Mouse (Mus musculus) induced T-regulatory cell, adult 2 months (primary cell): ENCODE measurements around the gene Mical1.
A peak's percentile ranks its signal among the peaks of the same experiment; 100 is the strongest.

Experiments
- DNase-seq: peaks from one replicate; pipeline ENCODE4 v3.0.0-alpha.2; 2012; ENCODE audit warnings: low read depth

Gene Mical1

DNA sequence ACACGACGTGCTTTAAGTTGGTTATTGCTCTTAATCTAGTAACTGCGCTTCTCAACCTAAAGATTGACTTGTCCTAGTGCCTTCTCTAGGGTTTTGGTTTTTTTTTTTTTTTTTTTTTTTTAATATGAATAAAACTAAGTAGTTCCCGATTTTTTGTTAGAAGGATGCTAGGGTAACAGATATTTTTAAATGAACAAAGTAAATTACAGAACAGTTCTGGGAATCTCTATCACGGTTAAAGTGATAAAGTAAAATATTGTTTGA, 44.2 kb downstream of the Mical1 start:
- no peak for DNase-seq

DNA sequence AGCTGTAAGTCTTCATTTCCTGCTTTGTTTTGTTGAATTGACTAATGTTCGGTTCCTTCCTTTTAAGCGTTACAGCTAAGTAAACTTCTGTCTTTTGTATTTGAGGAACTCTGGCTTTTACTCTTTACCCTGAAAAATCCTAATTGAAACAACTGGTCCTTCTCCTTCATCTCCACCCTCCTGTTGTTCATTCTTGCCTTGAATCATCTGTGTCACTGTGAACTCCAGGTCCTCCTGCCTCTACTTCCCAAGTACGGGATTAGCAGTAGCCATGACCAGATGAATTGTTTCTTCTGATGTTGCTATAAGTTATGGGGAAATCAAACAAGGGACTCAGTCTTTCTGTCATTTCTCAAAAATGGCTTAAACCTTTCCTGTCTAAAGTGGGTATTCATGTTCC, 47.3 kb downstream of the Mical1 start:
- no peak for DNase-seq

DNA sequence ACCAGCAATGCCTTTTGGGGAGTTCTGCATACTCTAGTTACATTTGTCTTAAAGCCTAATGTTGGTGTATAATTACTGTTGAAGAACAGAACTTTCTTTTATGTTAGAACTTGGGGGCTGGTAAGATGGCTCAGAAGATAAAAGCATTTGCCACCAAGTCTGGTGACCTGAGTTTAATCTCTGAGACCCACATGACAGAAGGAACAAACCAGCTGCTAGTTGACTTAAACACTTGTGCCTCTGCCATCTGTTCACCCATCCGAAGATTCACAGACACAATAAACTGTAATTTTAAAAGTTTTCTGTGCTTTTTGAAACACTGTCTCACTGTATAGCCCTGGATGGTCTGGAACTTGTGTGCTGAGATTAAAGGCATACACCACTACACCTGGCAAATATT, 49.6 kb downstream of the Mical1 start:
- no peak for DNase-seq

DNA sequence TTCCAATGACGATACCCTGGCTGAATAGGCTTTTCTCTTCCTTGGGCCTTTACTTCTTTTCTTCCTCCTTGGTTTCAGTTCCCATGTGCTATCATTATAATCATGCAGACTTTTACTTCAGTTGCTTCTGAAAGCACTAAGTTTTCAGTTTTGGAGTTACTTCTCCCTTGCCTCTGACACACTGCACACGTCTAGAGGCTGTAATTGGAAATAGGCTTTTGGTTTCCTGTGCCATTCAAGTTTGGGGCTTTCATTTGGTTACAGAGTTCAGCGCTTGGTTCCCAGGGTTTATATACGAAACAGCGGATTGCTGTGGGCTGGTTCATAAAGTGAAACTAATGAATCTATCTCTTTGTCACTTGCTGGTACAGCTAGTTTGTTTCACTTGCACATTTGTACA, 53.9 kb downstream of the Mical1 start:
- DNase-seq, result peak; percentile 70

DNA sequence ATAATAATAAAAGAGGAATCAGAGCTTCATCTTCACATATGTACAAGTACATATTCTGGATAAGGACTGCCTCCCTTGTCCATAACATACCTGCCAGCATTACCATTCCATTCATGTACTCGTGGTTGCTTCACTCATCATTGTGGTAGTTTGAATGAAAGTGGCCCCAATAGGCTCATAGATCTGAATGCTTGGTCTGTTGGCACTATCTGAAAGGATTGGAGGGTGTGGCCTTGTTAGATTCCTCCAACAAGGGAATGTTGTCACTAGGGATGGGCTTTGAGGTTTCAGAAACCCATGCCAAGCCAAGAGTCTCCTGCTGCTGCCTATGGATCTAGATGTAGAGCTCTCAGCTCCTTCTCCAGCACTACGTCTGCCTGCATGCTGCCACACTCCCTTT, 59.9 kb downstream of the Mical1 start:
- no peak for DNase-seq
